Mouse (Mus musculus): ENCODE data around the gene Plekha7.

Gene Plekha7

GRCm38 (mm10) chr7:116290559-116290958, 17.6 kb downstream of the Plekha7 start:
- in situ Hi-C loops (cut with MboI; ENCODE audit: unreplicated experiment in 2 of 2): no loop called here

- in situ Hi-C loops (cut with MboI; ENCODE audit: unreplicated experiment in 2 of 2): no loop called here
These were observed 19.2 kb downstream of the Plekha7 start for GRCm38 (mm10) chr7:116288996-116289395.

- in situ Hi-C loops (cut with MboI; ENCODE audit: unreplicated experiment in 2 of 2): no loop called here
These were observed 20.2 kb downstream of the Plekha7 start for GRCm38 (mm10) chr7:116287959-116288358.

- in situ Hi-C loops (cut with MboI; ENCODE audit: unreplicated experiment in 2 of 2): no loop called here
These were observed 21.4 kb downstream of the Plekha7 start for GRCm38 (mm10) chr7:116286611-116287355.

- in situ Hi-C loops (cut with MboI; ENCODE audit: unreplicated experiment in 2 of 2): no loop called here
These were observed 22.0 kb downstream of the Plekha7 start for GRCm38 (mm10) chr7:116286173-116286572.

GRCm38 (mm10) chr7:116285216-116285615, 23.0 kb downstream of the Plekha7 start:
- in situ Hi-C loops (cut with MboI; ENCODE audit: unreplicated experiment in 2 of 2): no loop called here

- in situ Hi-C loops (cut with MboI; ENCODE audit: unreplicated experiment in 2 of 2): no loop called here
These were observed 25.4 kb downstream of the Plekha7 start for GRCm38 (mm10) chr7:116282755-116283154.

- in situ Hi-C loops (cut with MboI; ENCODE audit: unreplicated experiment in 2 of 2): no loop called here
These were observed 28.1 kb downstream of the Plekha7 start for GRCm38 (mm10) chr7:116280126-116280525.

GRCm38 (mm10) chr7:116278280-116278679, 29.9 kb downstream of the Plekha7 start:
- in situ Hi-C loops (cut with MboI; ENCODE audit: unreplicated experiment in 2 of 2): no loop called here

GRCm38 (mm10) chr7:116276315-116276714, 31.9 kb downstream of the Plekha7 start:
- in situ Hi-C loops (cut with MboI; ENCODE audit: unreplicated experiment in 2 of 2): no loop called here

- in situ Hi-C loops (cut with MboI; ENCODE audit: unreplicated experiment in 2 of 2): no loop called here
These were observed 35.1 kb downstream of the Plekha7 start for GRCm38 (mm10) chr7:116273111-116273510.

GRCm38 (mm10) chr7:116269501-116269995, 38.6 kb downstream of the Plekha7 start:
- in situ Hi-C loops (cut with MboI; ENCODE audit: unreplicated experiment in 2 of 2): no loop called here

- in situ Hi-C loops (cut with MboI; ENCODE audit: unreplicated experiment in 2 of 2): no loop called here
These were observed 39.9 kb downstream of the Plekha7 start for GRCm38 (mm10) chr7:116268113-116268926.

GRCm38 (mm10) chr7:116263281-116263680, 44.9 kb downstream of the Plekha7 start:
- in situ Hi-C loops (cut with MboI; ENCODE audit: unreplicated experiment in 2 of 2): no loop called here

- in situ Hi-C loops (cut with MboI; ENCODE audit: unreplicated experiment in 2 of 2): no loop called here
These were observed 45.7 kb downstream of the Plekha7 start for GRCm38 (mm10) chr7:116262508-116262907.

- in situ Hi-C loops (cut with MboI; ENCODE audit: unreplicated experiment in 2 of 2): no loop called here
These were observed 46.1 kb downstream of the Plekha7 start for GRCm38 (mm10) chr7:116262101-116262500.

- in situ Hi-C loops (cut with MboI; ENCODE audit: unreplicated experiment in 2 of 2): no loop called here
These were observed 47.2 kb downstream of the Plekha7 start for GRCm38 (mm10) chr7:116260826-116261615.

GRCm38 (mm10) chr7:116258464-116259185, 49.6 kb downstream of the Plekha7 start:
- in situ Hi-C loops (cut with MboI; ENCODE audit: unreplicated experiment in 2 of 2): loop anchor here in 1 of 2 experiments (5.0 kb wide), 1 partner anchor 54 kb away; no protein-coding TSS in a partner anchor

GRCm38 (mm10) chr7:116257953-116258352, 50.2 kb downstream of the Plekha7 start:
- in situ Hi-C loops (cut with MboI; ENCODE audit: unreplicated experiment in 2 of 2): loop anchor here in 1 of 2 experiments (5.0 kb wide), 1 partner anchor 54 kb away; no protein-coding TSS in a partner anchor

- in situ Hi-C loops (cut with MboI; ENCODE audit: unreplicated experiment in 2 of 2): loop anchor here in 1 of 2 experiments (5.0 kb wide), 1 partner anchor 57 kb away; no protein-coding TSS in a partner anchor
These were observed 52.5 kb downstream of the Plekha7 start for GRCm38 (mm10) chr7:116255664-116256063.
